Mouse (Mus musculus) midbrain, postnatal 0 days (tissue): ENCODE data around the gene Gfra1. TPM values are rescaled to one million over a fixed set of nuclear protein-coding genes. Genes with fewer than 3 reads are reported as not detected.

ENCODE experiments used
- ATAC-seq: fragments of 200-750 bp; cut with Nextera tagmentation; 2 replicates; pipeline ENCODE4 v1.8.0; 2017; ENCODE audit warnings: moderate number of reproducible peaks, mild to moderate bottlenecking, moderate TSS enrichment, moderate library complexity; ENCODE audit not compliant: low FRiP score
- DNase-seq: peaks from one replicate; pipeline ENCODE4 v3.0.0-alpha.2; 2015; ENCODE audit warnings: low spot score
- H3K27ac ChIP-seq: fragments of 300-500 bp; sonication (generic); 2 replicates; pipeline ENCODE4 v1.5.1; 2014; ENCODE audit warnings: low read depth, mild to moderate bottlenecking, low read length, mixed read lengths
- H3K27me3 ChIP-seq: fragments of 300-500 bp; sonication (generic); 2 replicates; pipeline ENCODE4 v1.6.1; 2014; ENCODE audit warnings: low read length, control low read depth, mixed read lengths; ENCODE audit not compliant: insufficient read depth
- H3K36me3 ChIP-seq: fragments of 300-500 bp; sonication (generic); 2 replicates; pipeline ENCODE4 v1.6.1; 2014; ENCODE audit warnings: low read length, control low read depth, mixed read lengths; ENCODE audit not compliant: insufficient read depth
- H3K4me1 ChIP-seq: fragments of 300-500 bp; sonication (generic); 2 replicates; pipeline ENCODE4 v1.6.1; 2014; ENCODE audit warnings: mild to moderate bottlenecking, control low read depth, antibody characterized with exemption, low read length, mixed read lengths; ENCODE audit not compliant: insufficient read depth
- H3K4me2 ChIP-seq: fragments of 300-500 bp; sonication (generic); 2 replicates; pipeline ENCODE4 v1.6.1; 2014; ENCODE audit warnings: low read depth, mild to moderate bottlenecking, low read length, mixed read lengths; ENCODE audit not compliant: poor library complexity, severe bottlenecking
- H3K4me3 ChIP-seq: fragments of 300-500 bp; sonication (generic); 2 replicates; pipeline ENCODE4 v1.5.1; 2014; ENCODE audit warnings: low read depth, mild to moderate bottlenecking, low read length, moderate library complexity
- H3K9ac ChIP-seq: fragments of 300-500 bp; sonication (generic); replicated peaks from 2 replicates; pipeline ENCODE4 v1.6.1; 2014; ENCODE audit warnings: mild to moderate bottlenecking, low read length, moderate library complexity, mixed read lengths; ENCODE audit not compliant: poor library complexity, severe bottlenecking
- H3K9me3 ChIP-seq: fragments of 300-500 bp; sonication (generic); 2 replicates; pipeline ENCODE4 v1.6.1; 2016; ENCODE audit warnings: low read length, control low read depth
- CTCF ChIP-seq: IDR thresholded peaks from 2 replicates; pipeline ENCODE4 v1.5.1; 2016; ENCODE audit warnings: antibody characterized with exemption, mild to moderate bottlenecking
- WGBS: fragments of 180-500 bp; shearing (Covaris S2); extraction: QIAGEN DNeasy Blood & Tissue Kit; methylation state at CpG from one replicate; pipeline ENCODE4 v1.1.7; 2014; 5-methylcytosine and 5-hydroxymethylcytosine counted together
- polyA plus RNA-seq: library from polyadenylated mRNA; unstranded; fragments of >200 nt; fragmentation: Nextera tagmentation; extraction: Ambion mirVana; gene quantifications from 2 replicates; pipeline ENCODE4 v1.2.1, GENCODE M21; 2015
- total RNA-seq: library from RNA; depleted of rRNA; stranded (reverse); fragments of >200 nt; gene quantifications from 2 replicates; pipeline ENCODE4 v1.2.3, GENCODE M21; 2014

Gene Gfra1
- total and polyA plus RNA-seq, 2 experiments from 2014 or later: 34.4 to 101 TPM

DNA sequence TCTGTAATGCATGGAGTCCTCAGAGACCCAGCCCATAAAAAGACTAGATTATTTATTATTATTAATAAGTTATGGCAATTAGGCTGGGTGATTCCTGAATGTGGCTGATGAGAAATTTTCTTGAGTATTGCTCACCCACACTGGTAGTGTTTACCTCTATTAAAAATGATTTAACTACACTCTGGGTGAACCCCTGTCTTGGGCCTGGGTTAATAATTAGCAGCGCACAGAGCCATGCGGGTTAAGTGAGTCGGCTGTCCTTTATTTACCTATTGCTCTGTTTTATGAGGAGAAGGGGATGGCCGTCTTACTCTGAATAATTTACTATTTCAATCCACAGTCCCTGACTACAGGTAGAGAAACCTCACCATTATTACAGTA lies 59.1 kb downstream of the Gfra1 start:
- ATAC-seq: no peak

DNA sequence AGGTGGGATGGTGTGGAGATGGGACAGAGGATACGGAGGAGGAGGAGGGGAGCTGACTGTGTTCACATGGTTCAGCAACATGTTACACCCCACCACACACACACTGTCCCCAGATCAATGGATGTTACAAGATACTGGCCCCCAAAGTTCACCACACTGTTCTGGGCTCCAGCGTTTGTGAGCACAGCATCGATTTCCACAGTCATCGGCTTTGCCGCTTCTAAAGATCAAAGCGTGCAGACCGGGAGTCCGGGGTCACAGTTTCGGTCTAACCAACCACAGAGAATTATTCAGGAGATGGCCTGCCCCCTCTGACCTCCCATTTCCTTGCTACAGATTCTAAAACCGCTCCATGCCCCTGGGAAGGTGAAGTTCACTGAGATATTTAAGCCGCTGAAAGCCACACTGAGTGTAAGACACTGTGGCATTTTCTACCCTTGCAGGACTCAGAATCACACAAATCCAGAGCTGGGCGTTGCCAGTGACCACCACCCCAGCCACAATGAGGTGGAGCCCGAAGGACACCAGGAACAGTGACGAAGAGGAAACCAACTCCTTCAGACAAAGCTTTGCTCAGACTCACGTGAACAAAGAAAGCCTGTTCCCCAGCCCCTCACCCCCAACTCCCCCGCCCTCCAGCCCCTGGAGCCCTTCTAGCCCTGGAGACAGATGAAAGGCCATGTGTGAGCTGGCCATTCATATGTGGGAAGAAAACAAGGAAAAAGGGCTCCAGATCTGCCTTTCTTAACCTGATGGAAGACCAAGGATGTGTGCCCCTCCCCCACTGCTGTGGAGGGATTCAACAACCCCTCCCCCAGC lies 59.7 kb downstream of the Gfra1 start:
- no peak for DNase-seq

More for the DNA sequence above, 59.1 kb downstream of the Gfra1 start:
- Histone ChIP-seq H3K9me3 (no peaks in the 10 kb centered on the region), H3K36me3 (no peaks in the 10 kb centered on the region), H3K27me3 (no peaks in the 10 kb centered on the region), H3K9ac (no peak overlapping the region), H3K4me3 (no peak overlapping the region), H3K4me2 (no peak overlapping the region), H3K4me1 (peaks cover 4% of the 10 kb centered on the region; the same call in 1 of the 2 replicates), H3K27ac (no peak overlapping the region)
- WGBS: 80% methylated on average over 4 of the region's 4 CpGs
- no peak for TF ChIP-seq CTCF
- DNase-seq: no peak

DNA sequence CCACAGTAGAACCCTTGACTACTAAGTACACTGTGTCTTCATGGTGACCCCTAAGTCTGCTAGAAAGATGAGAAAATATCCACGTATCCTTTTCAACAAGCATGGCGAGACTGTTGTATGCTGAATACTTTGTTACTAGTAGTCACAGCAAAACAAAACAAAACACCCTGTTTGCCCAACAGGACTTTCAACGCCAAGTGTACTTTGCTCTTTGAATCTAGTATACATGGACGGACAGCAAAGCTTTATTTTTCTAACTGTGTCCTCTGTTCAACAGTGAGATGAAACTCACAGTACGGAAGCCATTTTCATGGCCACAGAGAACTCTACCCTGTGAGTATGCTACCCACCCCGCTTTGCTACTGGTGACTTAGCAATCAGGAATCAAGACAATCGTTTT lies 62.6 kb downstream of the Gfra1 start:
- no peak for TF ChIP-seq CTCF
- WGBS: 89% methylated on average over 7 of the region's 7 CpGs
- Histone ChIP-seq H3K9ac (no peak overlapping the region), H3K9me3 (no peaks in the 10 kb centered on the region), H3K4me3 (no peak overlapping the region), H3K27me3 (no peaks in the 10 kb centered on the region), H3K36me3 (no peaks in the 10 kb centered on the region), H3K27ac (no peak overlapping the region), H3K4me2 (no peak overlapping the region), H3K4me1 (peaks cover 4% of the 10 kb centered on the region; the same call in 1 of the 2 replicates)
- no peak for DNase-seq
- no peak for ATAC-seq

More for the DNA sequence above, 59.7 kb downstream of the Gfra1 start:
- Histone ChIP-seq H3K4me2 (no peak overlapping the region), H3K9ac (no peak overlapping the region), H3K4me1 (peaks cover 4% of the 10 kb centered on the region; the same call in 1 of the 2 replicates), H3K4me3 (no peak overlapping the region), H3K27ac (no peak overlapping the region), H3K36me3 (no peaks in the 10 kb centered on the region), H3K27me3 (no peaks in the 10 kb centered on the region), H3K9me3 (no peaks in the 10 kb centered on the region)
- no peak for TF ChIP-seq CTCF
- no peak for ATAC-seq
- 49% methylated on average over 16 of the region's 16 CpGs for WGBS

DNA sequence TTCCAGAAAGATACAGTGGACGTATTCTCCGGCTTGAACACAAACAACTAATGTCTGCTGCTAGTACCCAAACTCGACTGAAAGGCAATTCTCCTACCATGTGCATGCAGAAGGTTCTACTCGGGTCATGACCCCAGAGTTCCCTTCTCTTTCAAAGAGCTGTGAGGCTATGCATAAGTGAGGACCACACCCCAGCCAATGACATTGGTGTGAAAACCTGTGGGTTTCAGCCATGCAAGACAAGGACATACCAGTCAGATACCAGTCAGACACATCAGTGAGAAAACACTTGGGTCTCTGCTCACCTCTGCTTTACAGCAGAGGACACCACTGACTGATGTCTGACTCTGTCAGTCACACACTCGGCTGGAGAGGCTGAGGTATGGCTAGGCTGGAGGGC lies 63.9 kb downstream of the Gfra1 start:
- H3K4me1 ChIP-seq: peaks cover 4% of the 10 kb centered on the region; the same call in 1 of the 2 replicates
- no peak overlapping the region for H3K27ac ChIP-seq
- ATAC-seq (no peak), DNase-seq (no peak)
- no peak for TF ChIP-seq CTCF
- no peak overlapping the region for H3K9ac ChIP-seq
- H3K27me3 ChIP-seq: no peaks in the 10 kb centered on the region
- no peaks in the 10 kb centered on the region for H3K36me3 ChIP-seq
- no peak overlapping the region for H3K4me2 ChIP-seq
- no peak overlapping the region for H3K4me3 ChIP-seq
- no peaks in the 10 kb centered on the region for H3K9me3 ChIP-seq
- 83% methylated on average over 5 of the region's 5 CpGs for WGBS

DNA sequence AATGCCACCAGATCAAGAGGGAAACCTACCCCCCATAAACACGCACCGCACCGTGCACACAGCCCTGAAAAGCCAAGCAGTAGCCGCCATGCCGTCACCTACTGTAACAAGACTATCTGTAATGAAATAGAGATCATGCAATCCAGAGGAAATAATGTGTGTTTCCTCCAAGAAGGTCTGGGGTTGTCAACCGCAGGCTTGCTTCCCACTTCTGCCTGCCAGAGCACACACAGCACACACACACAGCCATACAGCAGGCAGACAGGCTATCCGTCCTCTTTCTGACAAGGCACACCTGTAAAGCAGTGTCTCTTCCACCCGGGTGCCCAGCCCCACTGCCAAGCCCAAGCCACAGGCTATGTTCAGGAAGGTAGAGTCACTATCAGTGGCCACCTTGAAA lies 66.2 kb downstream of the Gfra1 start:
- no peak overlapping the region for H3K4me3 ChIP-seq
- no peak for ATAC-seq
- H3K27me3 ChIP-seq: no peaks in the 10 kb centered on the region
- H3K9me3 ChIP-seq: no peaks in the 10 kb centered on the region
- no peak for TF ChIP-seq CTCF
- no peaks in the 10 kb centered on the region for H3K36me3 ChIP-seq
- no peak for DNase-seq
- no peak overlapping the region for H3K9ac ChIP-seq
- H3K4me1 ChIP-seq: no peaks in the 10 kb centered on the region
- H3K27ac ChIP-seq: no peak overlapping the region
- 90% methylated on average over 8 of the region's 8 CpGs for WGBS
- H3K4me2 ChIP-seq: no peak overlapping the region

DNA sequence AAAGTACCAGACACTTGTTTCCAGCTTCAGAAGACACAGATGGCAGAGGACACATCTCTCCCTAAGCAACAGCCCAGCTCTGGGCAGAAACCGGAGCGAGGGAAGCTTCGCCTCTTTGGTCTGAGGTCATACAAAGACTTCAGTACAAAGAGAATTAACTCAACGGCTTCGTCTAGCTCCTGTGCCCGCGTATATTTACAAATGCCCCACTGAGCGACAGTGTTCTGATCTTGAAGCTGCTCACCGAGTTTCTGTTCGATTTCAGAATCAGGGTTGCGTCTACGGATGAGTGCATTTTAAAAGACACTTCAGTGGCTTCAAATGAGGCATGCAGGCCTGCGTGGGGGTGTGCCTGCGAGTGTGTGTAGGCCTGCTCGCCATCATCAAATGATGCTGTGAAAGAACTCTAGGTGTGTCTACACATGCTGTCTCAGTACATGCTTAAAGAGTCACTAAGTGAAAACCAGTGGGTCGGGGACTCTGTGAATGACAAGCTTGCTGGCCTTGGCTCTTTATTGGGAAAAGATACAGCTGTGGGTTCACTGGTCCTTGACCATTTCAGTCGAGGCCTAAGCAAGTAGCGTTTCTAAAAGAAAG lies 66.8 kb downstream of the Gfra1 start:
- 36% methylated on average over 18 of the region's 18 CpGs for WGBS
- TF ChIP-seq CTCF: no peak
- no peak overlapping the region for H3K27ac ChIP-seq
- no peaks in the 10 kb centered on the region for H3K36me3 ChIP-seq
- H3K9me3 ChIP-seq: no peaks in the 10 kb centered on the region
- no peak overlapping the region for H3K4me3 ChIP-seq
- H3K9ac ChIP-seq: no peak overlapping the region
- H3K27me3 ChIP-seq: no peaks in the 10 kb centered on the region
- H3K4me2 ChIP-seq: no peak overlapping the region
- ATAC-seq (no peak), DNase-seq (peak; percentile 8)
- no peaks in the 10 kb centered on the region for H3K4me1 ChIP-seq
